Mouse (Mus musculus): Measurements from ENCODE around the gene Stra6.

The Stra6 gene

GRCm38 (mm10) chr9:58129508-58129907 is 65.9 kb downstream of the Stra6 start:
- in situ Hi-C loops (cut with MseI, MboI), result no loop called here

DNA sequence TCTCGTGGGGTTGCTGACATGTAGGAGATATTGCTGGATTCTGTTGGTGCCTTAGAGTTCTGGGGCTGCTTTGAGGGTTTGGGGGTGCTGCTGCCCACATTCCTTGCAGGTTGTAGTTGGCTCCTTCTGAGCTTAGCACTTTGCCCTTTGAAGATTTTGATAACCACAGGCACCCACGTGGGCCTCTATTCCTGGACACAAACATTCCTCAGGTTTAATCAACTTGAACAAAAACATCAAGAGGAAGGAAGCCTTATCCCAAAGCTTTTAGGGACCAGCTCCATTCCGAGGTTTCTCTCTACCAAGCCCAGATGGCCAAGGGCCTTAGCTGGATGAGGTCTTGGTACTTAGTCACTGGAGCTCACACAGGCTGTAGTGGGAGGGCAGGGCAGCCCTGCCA is 67.3 kb downstream of the Stra6 start:
- in situ Hi-C loops (cut with MseI, MboI), result no loop called here

DNA sequence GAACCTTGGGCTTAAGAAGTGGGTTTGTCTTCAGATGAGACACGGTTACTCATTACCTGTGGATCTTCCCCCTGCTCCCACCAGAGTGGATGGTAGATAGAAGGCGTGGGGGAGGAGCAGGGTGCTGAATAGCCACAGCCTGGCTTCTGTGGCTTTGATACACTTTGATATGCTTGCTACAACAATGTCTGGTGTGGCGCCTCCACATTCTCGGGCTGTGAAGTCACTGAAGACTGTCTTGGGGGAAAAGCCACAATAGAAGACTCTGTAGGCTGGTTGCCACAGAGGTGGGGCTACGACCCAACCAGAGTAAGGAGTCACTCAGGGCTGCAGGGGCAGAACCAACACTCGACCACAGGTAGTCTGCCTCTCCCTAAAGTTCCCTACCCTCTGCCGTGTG is 68.1 kb downstream of the Stra6 start:
- in situ Hi-C loops (cut with MseI, MboI), result no loop called here

GRCm38 (mm10) chr9:58133893-58134884 is 70.6 kb downstream of the Stra6 start:
- in situ Hi-C loops (cut with MseI, MboI), result no loop called here

DNA sequence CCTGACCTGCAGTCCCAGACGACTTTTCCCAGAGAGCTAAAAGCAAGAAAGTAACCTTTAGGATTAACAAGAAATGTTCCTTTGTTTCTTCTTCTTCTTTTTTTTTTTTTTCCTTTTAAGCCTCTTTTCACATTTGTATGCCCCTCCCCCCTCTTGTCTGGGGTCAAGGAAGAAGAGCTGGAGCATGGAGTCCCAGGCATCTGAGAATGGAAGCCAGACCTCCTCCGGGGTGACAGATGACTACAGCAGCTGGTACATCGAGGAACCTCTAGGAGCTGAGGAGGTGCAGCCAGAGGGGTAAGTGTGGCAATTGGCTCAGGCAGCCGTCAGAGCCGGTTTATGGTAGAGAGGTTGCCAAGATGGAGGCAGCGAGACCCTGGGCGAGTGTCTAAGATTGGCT is 71.3 kb downstream of the Stra6 start:
- in situ Hi-C loops (cut with MseI, MboI), result no loop called here

DNA sequence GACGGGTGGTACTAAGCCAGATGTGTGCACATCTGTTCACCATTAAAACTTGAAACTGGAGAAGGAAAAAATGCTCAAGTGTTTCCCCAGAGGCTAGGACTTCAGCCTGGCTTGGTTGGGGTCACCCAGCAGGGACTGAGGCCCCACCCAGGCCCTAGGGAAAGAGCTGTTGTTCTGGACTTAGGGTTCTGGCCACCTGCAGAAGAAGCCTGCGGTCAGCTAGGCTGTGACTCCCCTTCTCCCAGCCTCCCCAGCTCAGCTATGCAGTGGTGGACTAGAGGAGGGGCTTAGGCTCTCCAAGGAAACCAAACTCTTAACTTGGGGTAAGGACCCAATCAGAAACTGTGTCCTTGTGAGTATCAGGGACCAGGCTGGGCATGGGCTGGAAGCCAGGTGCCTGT is 72.3 kb downstream of the Stra6 start:
- in situ Hi-C loops (cut with MseI, MboI), result no loop called here

GRCm38 (mm10) chr9:58139947-58140346 is 76.4 kb downstream of the Stra6 start:
- in situ Hi-C loops (cut with MseI, MboI), result no loop called here

DNA sequence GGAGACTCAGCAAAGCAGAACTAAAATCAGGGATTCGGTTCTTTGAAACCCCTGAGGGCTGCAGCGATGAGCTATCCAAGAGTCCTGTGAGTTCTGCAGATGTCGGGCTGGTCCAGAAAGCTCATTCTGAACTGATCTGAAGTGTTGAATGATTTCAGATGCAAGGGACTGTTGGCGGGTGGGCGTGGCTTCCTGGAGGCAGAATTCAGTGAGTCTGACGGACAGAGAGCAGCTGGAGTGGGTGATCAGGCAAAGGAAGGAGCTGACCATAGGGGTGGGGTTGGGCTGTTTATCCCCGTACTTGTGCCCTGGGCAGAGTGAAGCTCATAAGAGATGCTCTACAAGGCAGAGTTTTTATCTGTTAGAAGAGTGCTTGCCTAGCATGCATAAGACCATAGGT is 79.8 kb downstream of the Stra6 start:
- in situ Hi-C loops (cut with MseI, MboI), result no loop called here

DNA sequence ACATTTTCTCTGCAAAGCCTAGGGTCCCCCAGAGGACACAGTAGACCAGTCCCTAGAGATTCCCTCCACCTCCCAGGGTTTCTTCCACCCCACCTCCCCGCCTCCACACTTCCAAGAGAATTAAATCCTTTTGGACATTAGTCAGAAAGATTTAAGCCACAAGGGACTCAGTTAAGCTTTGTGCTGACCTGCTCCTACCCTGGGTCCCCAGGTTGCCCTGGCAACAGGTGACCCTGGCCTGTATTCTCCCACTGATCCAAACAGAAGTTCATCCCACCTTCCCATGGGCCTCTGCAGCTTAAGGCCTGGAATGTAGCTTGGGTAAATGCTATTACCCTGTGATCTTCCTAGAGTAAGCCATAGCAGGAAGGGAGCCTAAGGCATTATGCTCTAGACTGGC is 81.1 kb downstream of the Stra6 start:
- in situ Hi-C loops (cut with MseI, MboI), result no loop called here

DNA sequence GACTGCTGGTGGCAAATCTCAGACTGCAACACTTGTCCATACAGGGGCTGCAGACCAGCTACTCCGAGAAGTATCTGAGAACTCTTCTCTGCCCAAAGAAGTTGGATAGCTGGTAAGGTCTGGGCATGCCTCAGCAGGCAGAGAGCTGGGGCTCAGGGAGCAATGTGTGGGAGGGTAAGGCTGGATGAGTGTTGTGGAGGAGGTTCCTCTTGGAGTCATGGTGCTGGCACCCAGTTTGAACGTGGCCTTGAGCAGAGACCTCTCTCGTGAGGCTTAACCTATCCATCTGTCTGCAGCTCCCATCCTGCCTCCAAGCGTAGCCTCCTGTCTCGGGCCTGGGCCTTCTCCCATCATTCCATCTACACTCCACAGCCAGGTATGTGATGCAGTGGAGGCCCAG is 81.8 kb downstream of the Stra6 start:
- in situ Hi-C loops (cut with MseI, MboI), result no loop called here

DNA sequence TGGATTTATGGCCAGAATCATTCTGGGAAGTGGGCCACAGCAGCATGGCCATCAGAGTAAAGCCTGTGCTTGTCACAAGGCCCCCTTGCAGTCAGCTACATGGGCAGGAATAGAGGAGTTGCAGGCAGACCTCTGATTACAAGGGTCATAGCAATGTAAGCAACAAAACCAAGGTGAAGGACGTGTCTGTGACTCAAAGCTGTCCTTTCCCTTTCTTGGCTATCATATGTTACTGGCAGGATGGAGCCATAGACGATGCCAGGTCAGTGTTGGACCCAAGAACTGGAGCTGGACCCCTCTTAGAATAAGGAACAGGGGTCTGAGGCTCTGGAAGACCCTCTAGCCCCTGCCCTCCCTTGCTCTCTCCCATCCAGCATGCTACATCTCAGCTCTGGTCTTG is 85.2 kb downstream of the Stra6 start:
- in situ Hi-C loops (cut with MseI, MboI), result no loop called here

DNA sequence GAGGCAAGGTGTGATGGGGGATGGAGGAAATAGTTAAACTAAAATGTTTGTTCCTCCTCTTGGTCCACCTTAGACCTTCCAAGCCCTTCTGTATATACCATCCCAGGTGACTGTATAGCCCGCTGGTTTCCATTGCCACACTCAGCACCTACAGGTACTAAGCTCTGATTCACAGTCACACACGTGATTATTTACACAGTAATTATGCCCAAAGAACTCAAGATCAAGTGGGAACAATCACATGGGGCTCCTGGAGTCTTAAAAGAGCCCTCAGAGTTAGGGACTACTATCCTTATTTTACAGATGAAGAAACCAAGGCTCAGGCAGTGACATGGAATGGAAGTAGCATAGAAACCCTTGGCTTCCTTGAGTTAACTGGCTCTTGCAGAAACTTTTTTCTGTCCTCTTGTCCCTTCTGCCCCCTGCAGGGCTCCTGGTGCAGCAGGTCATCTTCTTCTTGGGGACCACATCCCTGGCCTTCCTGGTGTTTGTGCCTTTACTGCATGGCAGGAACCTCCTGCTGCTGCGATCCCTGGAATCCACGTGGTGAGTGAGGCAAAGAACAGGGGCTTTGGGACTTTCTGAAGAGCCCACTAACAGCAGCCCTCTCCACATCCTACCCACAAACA is 87.3 kb downstream of the Stra6 start:
- in situ Hi-C loops (cut with MseI, MboI), result no loop called here

- in situ Hi-C loops (cut with MseI, MboI), result no loop called here
These were observed 89.5 kb downstream of the Stra6 start for GRCm38 (mm10) chr9:58153095-58153494.

DNA sequence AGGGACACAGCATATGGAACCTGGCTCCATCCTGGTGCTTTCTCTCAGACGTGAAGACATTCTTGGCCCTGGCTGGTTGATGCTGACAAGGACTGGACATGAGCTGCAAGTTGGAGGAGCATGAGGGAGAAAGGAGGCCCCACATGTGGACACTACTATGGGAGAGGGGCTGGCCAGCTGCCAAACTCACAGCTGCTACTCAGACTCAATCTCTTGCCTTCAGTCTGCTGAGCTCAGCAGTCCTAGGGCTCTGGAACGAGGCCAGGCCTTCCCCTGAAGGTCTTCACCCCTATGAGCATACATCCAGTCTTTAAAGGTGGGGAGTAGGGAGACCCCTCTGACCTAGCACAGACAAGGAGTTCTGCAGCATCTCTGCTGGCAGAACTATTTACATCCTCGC is 91.8 kb downstream of the Stra6 start:
- in situ Hi-C loops (cut with MseI, MboI), result no loop called here

DNA sequence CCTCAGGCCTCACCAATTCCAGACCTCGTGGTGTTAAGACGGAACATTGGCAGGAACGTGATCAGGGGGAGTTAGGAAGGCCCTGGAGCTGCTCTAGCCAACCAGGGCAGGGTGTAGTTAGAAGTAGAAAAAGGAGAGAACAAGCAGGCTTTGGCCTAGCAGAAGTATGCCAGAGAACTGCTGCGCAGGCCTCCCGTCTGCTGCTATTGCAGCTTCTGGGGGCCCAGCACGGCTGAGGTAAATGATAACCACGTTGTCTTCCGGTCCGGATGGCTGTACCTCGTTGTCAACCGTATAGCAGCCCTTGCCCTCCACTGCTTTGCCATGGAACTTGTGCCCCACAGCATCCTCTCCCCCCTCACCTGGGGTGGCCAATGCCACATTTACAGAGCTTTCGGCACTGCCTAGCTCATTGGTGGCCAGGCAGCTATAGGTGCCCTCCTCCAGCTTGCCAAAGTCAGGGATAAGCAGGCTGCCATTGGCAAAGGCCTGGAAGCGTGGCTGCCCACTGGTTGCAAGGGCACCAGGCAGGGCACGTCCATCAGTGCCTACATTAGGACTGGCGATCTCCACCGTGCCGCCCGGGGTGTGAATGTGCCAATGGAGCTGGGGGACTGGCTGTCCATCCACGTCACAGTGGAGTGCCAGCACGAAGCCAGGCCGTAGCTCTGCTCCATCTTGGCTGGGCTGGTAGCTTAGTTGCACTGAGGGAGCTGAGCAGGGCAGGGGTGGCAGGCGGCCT is 93.4 kb downstream of the Stra6 start:
- in situ Hi-C loops (cut with MseI, MboI), result no loop called here

DNA sequence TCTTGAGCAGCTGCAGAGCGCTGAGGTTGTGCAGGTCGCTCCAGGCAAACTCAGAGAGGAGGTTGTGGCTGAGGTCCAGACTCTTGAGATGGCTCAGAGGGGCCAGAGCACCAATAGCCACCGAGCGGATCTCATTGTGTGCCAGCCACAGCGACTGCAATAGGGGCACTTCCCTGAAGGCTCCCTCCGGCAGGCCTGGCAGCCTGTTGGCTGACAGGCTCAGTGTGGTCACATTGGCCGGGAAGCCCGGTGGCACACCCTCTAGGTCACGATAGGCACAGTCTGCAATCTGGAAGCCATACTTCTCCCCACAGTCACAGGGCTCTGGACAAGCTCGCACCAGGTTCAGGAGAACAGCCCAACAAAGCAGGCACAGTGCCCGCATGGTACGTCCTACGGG is 94.2 kb downstream of the Stra6 start:
- in situ Hi-C loops (cut with MseI, MboI), result no loop called here

- in situ Hi-C loops (cut with MseI, MboI), result no loop called here
These were observed 95.1 kb downstream of the Stra6 start for GRCm38 (mm10) chr9:58158541-58159311.

- in situ Hi-C loops (cut with MseI, MboI), result no loop called here
These were observed 96.3 kb downstream of the Stra6 start for GRCm38 (mm10) chr9:58159855-58160254.

DNA sequence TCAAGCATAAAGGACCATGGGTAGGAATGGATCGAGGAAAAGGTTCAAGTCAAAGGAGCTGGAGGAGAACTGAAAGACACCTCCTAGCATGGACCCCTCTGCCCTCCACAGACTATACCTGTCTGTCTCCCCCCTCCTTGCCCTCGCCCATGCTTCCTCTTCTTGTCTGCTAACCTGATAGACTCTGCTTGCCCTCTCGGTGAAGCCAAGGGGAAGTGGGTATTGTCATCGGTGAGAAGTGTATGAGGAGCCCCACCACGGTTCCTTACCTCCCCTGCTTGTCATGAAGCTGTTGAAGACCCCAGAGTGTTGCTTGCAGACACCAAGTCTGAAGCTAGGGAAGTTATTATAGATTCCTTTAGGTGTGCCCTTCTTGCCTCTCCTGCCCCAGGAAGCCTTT is 96.7 kb downstream of the Stra6 start:
- in situ Hi-C loops (cut with MseI, MboI), result no loop called here

DNA sequence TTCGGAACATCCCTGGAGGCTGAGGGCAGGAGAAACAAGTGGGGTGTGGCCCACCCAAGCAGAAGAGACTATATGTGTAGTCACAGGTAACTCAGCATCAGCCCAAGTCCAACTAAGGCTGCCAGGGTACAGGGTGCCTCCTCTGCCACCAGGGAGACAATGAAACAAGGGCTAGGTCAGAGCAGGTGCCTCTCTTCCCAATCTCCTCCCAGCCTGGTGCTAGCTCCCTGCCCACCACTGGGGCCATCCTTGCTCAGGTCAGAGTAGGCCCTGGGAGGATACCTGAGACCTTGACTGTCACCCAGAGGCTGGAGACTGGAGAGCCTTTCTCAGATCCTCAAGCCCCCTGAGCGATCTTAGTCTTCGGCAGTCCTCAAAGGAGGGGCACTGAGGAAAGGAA is 98.6 kb downstream of the Stra6 start:
- in situ Hi-C loops (cut with MseI, MboI), result no loop called here

GRCm38 (mm10) chr9:58163146-58163545 is 99.6 kb downstream of the Stra6 start:
- in situ Hi-C loops (cut with MseI, MboI), result no loop called here

DNA sequence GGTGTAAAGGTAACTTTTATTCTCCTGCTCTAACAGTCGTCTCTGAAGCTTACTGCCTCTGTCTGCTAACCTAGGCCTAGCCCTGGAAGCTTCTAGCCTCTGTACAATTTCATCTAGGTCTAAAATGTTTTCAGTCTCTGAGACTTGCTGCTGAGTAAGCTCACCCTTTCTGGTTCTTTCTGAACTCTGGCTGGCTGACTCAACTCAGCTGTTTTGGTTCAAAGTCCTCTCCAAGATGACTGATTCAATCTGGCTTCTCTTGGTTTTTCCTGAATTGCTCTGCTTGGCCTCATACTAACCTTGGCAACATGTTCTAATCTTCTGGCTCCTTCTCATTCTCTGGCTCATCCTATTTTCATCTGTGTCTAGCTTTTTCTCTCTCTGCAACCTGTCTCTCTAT is 102.2 kb downstream of the Stra6 start:
- in situ Hi-C loops (cut with MseI, MboI), result no loop called here

Data from mouse trophoblast stem cell (cell line).